Mouse (Mus musculus): ENCODE measurements around the gene Ndufs3. TPM values are rescaled to one million over a fixed set of nuclear protein-coding genes. Genes with fewer than 3 reads are reported as not detected.
A peak's percentile ranks its signal among the peaks of the same experiment; 100 is the strongest.
"Not testable (repeated sequence)": the region's sequence is repeated elsewhere in the genome, so short reads cannot be mapped to it uniquely, and the experiment has no call there.

Ndufs3 gene
- polyA plus RNA-seq, 1 experiment from 2014 or later: 188 TPM

DNA sequence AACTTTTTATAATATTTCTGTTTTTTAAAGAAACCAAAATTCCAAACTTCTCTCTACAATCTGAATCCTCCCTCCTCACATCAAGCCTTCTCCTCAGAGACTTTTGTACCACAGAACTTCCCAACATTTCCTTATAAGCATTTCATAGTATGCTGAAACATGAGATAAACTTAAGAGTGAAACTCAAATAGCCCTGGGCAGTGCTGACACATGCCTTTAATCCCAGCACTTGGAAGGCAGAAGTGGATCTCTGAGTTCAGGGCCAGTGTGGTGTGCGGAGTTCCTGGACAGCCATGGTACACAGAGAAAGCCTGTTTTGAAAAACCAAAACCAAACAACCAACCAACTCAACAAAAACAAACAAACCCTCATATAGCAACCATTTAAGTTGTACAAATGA lies 16.6 kb upstream of the Ndufs3 start:
- Histone ChIP-seq H3K36me3 (no peaks in the 10 kb centered on the region), H3K27ac (no peak overlapping the region), H3K4me3 (no peak overlapping the region), H3K4me1 (peaks cover 5% of the 10 kb centered on the region), H3K9ac (no peak overlapping the region), H3K27me3 (no peaks in the 10 kb centered on the region), H3K9me3 (replicated peaks) (no peaks in the 10 kb centered on the region), H3K4me2 (replicated peaks) (no peak overlapping the region)
- ATAC-seq (ENCODE audit: low FRiP score): no peak
- 93% methylated on average over 1 of the region's 1 CpGs for WGBS

DNA sequence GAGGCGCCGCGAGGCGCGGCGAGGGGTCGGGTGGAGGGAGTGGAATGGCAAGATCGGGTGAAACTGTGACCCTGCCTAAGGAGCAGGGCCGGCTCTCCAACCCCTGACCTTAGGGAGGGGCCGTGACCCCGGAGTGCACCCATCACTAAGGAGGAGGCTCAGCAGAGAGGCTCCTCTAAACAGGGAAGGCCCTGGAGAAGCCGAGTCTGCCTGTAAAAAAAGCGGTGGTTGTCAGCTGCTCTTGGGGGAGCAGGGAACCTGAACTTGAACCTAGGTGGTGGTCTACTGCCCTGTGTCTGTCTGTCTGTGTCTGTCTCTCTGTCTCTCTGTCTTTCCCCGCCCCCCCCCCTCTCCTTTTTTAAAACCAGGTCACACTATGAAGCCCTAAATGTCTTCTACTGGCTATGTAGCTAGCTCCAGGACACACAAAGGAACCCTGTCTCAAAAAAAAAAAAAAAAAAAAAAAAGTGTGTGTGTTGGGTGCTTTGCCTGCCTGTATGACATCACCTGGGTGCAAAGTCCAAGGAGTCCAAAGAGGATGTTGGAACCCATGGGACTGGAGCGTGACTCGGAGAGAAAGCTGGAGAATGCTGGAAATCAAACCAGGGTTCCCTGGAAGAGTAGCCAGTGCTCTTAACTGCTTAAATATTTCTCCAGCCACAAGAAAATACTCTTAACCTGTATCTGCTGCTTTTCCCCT lies 13.5 kb upstream of the Ndufs3 start:
- Histone ChIP-seq H3K4me3 (peak overlapping the region; percentile 74), H3K4me2 (replicated peaks) (peak overlapping the region; percentile 84), H3K27ac (peak overlapping the region; percentile 87), H3K9ac (peak overlapping the region; percentile 94), H3K9me3 (replicated peaks) (no peaks in the 10 kb centered on the region), H3K27me3 (no peaks in the 10 kb centered on the region), H3K36me3 (peaks cover 10% of the 10 kb centered on the region), H3K4me1 (peaks cover 14% of the 10 kb centered on the region)
- peak; percentile 73; the same call in 1 of the 2 replicates for ATAC-seq (ENCODE audit: low FRiP score)
- 12% methylated on average over 16 of the region's 16 CpGs for WGBS

GRCm38 (mm10) chr2:90917233-90917998 lies 12.8 kb upstream of the Ndufs3 start:
- Histone ChIP-seq H3K36me3 (peaks cover 16% of the 10 kb centered on the region), H3K27ac (peak overlapping the region; percentile 87), H3K9me3 (replicated peaks) (no peaks in the 10 kb centered on the region), H3K4me3 (peak overlapping the region; percentile 74), H3K4me2 (replicated peaks) (peak overlapping the region; percentile 84), H3K4me1 (peaks cover 14% of the 10 kb centered on the region), H3K9ac (peak overlapping the region; percentile 94), H3K27me3 (no peaks in the 10 kb centered on the region)
- under 1% methylated on average over 73 of the region's 73 CpGs for WGBS
- peak; percentile 89 for ATAC-seq (ENCODE audit: low FRiP score)

- WGBS: 33% methylated on average over 7 of the region's 7 CpGs
- peaks cover 14% of the 10 kb centered on the region for H3K4me1 ChIP-seq
- H3K27me3 ChIP-seq: no peaks in the 10 kb centered on the region
Observed at GRCm38 (mm10) chr2:90916560-90917232, 12.1 kb upstream of the Ndufs3 start.

DNA sequence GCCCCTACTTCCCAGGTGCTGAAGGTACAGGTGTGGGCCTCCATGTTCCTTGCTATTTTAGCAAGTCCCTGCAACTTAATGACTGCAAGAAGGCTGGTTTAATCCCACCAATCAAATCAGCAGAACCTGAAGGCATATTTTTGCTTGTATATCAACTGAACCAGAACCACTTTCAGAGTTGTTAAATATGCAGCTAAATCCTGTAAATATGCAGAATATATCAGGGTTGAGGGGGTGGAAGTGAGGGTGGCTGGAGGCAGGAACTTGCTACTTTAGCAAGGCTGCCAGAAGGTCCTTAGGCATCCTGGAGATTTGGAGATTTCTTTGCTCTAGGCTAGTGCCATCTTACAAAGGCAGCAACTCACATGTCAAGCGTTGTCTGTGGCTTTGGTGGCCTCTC lies 10.9 kb upstream of the Ndufs3 start:
- 81% methylated on average over 1 of the region's 1 CpGs for WGBS
- no peaks in the 10 kb centered on the region for H3K27me3 ChIP-seq
- H3K4me1 ChIP-seq: peaks cover 14% of the 10 kb centered on the region
- H3K27ac ChIP-seq: no peak overlapping the region
- H3K9ac ChIP-seq: no peak overlapping the region
- H3K4me3 ChIP-seq: no peak overlapping the region
- no peaks in the 10 kb centered on the region for H3K9me3 ChIP-seq (replicated peaks)
- H3K36me3 ChIP-seq: peaks cover 30% of the 10 kb centered on the region
- no peak for ATAC-seq (ENCODE audit: low FRiP score)
- no peak overlapping the region for H3K4me2 ChIP-seq (replicated peaks)

More at GRCm38 (mm10) chr2:90916560-90917232, 12.1 kb upstream of the Ndufs3 start:
- peak overlapping the region; percentile 84 for H3K4me2 ChIP-seq (replicated peaks)
- H3K9me3 ChIP-seq (replicated peaks): no peaks in the 10 kb centered on the region
- H3K27ac ChIP-seq: peak overlapping the region; percentile 87
- H3K4me3 ChIP-seq: peak overlapping the region; percentile 74
- H3K9ac ChIP-seq: peak overlapping the region; percentile 94
- peaks cover 18% of the 10 kb centered on the region for H3K36me3 ChIP-seq
- peak; percentile 30 for ATAC-seq (ENCODE audit: low FRiP score)

GRCm38 (mm10) chr2:90913671-90914070 lies 9.0 kb upstream of the Ndufs3 start:
- H3K27ac ChIP-seq: no peak overlapping the region
- no peaks in the 10 kb centered on the region for H3K27me3 ChIP-seq

GRCm38 (mm10) chr2:90911668-90912067 lies 7.0 kb upstream of the Ndufs3 start:
- H3K9me3 ChIP-seq (replicated peaks): no peaks in the 10 kb centered on the region
- H3K4me2 ChIP-seq (replicated peaks): no peak overlapping the region
- peaks cover 14% of the 10 kb centered on the region for H3K4me1 ChIP-seq
- H3K4me3 ChIP-seq: no peak overlapping the region
- H3K36me3 ChIP-seq: peaks cover 60% of the 10 kb centered on the region
- ATAC-seq (ENCODE audit: low FRiP score): no peak
- H3K27me3 ChIP-seq: no peaks in the 10 kb centered on the region
- no peak overlapping the region for H3K9ac ChIP-seq
- H3K27ac ChIP-seq: no peak overlapping the region
- WGBS: 86% methylated on average over 1 of the region's 1 CpGs

More at GRCm38 (mm10) chr2:90913671-90914070, 9.0 kb upstream of the Ndufs3 start:
- H3K9ac ChIP-seq: no peak overlapping the region
- no peak overlapping the region for H3K4me2 ChIP-seq (replicated peaks)
- 87% methylated on average over 2 of the region's 2 CpGs for WGBS
- peaks cover 49% of the 10 kb centered on the region for H3K36me3 ChIP-seq
- H3K4me3 ChIP-seq: no peak overlapping the region
- no peak for ATAC-seq (ENCODE audit: low FRiP score)
- H3K9me3 ChIP-seq (replicated peaks): no peaks in the 10 kb centered on the region
- peaks cover 14% of the 10 kb centered on the region for H3K4me1 ChIP-seq

- H3K4me2 ChIP-seq (replicated peaks): no peak overlapping the region
- no peaks in the 10 kb centered on the region for H3K9me3 ChIP-seq (replicated peaks)
- H3K9ac ChIP-seq: no peak overlapping the region
- H3K27me3 ChIP-seq: no peaks in the 10 kb centered on the region
- ATAC-seq (ENCODE audit: low FRiP score): no peak
- no peak overlapping the region for H3K4me3 ChIP-seq
- H3K27ac ChIP-seq: no peak overlapping the region
- WGBS: 83% methylated on average over 1 of the region's 1 CpGs
- peaks cover 9% of the 10 kb centered on the region for H3K4me1 ChIP-seq
- peaks cover 63% of the 10 kb centered on the region for H3K36me3 ChIP-seq
Observed at GRCm38 (mm10) chr2:90910861-90911260, 6.2 kb upstream of the Ndufs3 start.

- Histone ChIP-seq H3K27me3 (no peaks in the 10 kb centered on the region), H3K4me2 (replicated peaks) (no peak overlapping the region), H3K4me3 (no peak overlapping the region), H3K36me3 (peaks cover 54% of the 10 kb centered on the region), H3K27ac (no peak overlapping the region), H3K4me1 (peaks cover 22% of the 10 kb centered on the region), H3K9ac (no peak overlapping the region), H3K9me3 (replicated peaks) (no peaks in the 10 kb centered on the region)
- no peak for ATAC-seq (ENCODE audit: low FRiP score)
- WGBS: 94% methylated on average over 2 of the region's 2 CpGs
Observed at GRCm38 (mm10) chr2:90906721-90907120, 2.1 kb upstream of the Ndufs3 start.

- peak; percentile 77 for ATAC-seq (ENCODE audit: low FRiP score)
- WGBS: under 1% methylated on average over 21 of the region's 21 CpGs
- H3K36me3 ChIP-seq: peaks cover 46% of the 10 kb centered on the region
Observed at GRCm38 (mm10) chr2:90904856-90905224, 213 bp upstream of the Ndufs3 start.

GRCm38 (mm10) chr2:90903398-90903797 lies 1.2 kb downstream of the Ndufs3 start:
- Histone ChIP-seq H3K9me3 (replicated peaks) (no peaks in the 10 kb centered on the region), H3K4me2 (replicated peaks) (peak overlapping the region; percentile 74), H3K4me1 (peaks cover 22% of the 10 kb centered on the region), H3K36me3 (peaks cover 44% of the 10 kb centered on the region), H3K9ac (peak overlapping the region; percentile 89), H3K27ac (no peak overlapping the region), H3K27me3 (no peaks in the 10 kb centered on the region), H3K4me3 (peak overlapping the region; percentile 87)
- 88% methylated on average over 2 of the region's 2 CpGs for WGBS
- no peak for ATAC-seq (ENCODE audit: low FRiP score)

More at GRCm38 (mm10) chr2:90904856-90905224, 213 bp upstream of the Ndufs3 start:
- Histone ChIP-seq H3K4me3 (peak overlapping the region; percentile 87), H3K27ac (peak overlapping the region; percentile 91), H3K4me2 (replicated peaks) (peak overlapping the region; percentile 74), H3K27me3 (no peaks in the 10 kb centered on the region), H3K9ac (peak overlapping the region; percentile 89), H3K4me1 (peaks cover 22% of the 10 kb centered on the region), H3K9me3 (replicated peaks) (no peaks in the 10 kb centered on the region)

DNA sequence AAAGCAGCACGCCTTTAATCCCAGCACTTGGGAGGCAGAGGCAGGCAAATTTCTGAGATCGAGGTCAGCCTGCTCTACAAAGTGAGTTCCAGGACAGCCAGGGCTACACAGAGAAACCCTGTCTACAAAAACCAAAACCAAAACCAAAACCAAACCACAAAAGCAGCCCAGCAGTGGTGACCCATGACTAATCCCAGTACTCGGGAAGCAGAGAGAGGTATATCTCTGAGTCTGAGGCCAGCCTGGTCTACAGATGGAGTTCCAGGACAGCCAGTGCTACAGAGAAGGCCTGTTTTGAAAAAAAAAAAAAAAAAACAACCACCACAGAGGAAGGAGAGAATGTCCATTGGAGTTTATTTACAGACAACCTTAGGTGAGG lies 10.3 kb downstream of the Ndufs3 start:
- not testable (repeated sequence) for H3K27ac ChIP-seq

More for the DNA sequence above, 10.3 kb downstream of the Ndufs3 start:
- not testable (repeated sequence) for H3K4me3 ChIP-seq; H3K9me3 ChIP-seq (replicated peaks); H3K9ac ChIP-seq; ATAC-seq (ENCODE audit: low FRiP score); H3K4me2 ChIP-seq (replicated peaks)
- 92% methylated on average over 3 of the region's 3 CpGs for WGBS
- Histone ChIP-seq H3K4me1 (peaks cover 11% of the 10 kb centered on the region), H3K36me3 (peaks cover 64% of the 10 kb centered on the region), H3K27me3 (peaks cover 28% of the 10 kb centered on the region)
